Mouse (Mus musculus): Measurements from ENCODE around the gene Lpp.

DNA sequence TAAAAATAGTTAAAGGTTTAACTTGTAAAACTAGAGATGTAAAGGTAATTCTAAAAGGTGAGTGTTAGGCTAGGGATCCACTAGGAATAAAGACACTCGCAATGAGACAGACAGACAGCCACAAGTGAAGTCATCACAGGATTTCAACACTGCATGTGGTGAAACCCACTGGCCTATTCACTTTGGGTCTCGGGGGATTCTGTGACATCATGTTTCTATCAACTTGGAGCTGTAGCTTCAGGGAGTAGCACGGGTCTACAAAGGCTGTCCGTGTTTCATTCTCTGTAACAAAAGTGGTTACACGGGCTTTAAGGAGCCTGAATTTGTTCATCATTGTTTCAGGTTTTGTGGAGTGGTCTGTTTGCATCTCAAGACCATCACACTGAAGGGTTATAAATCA lies 152.1 kb downstream of the Lpp start:
- TF ChIP-seq POLR2A (IDR thresholded peaks at IDR 0.05; ENCODE audit: low read depth, low read length) (no peak), CTCF (IDR thresholded peaks at IDR 0.05; ENCODE audit: borderline replicate concordance, insufficient read depth, low read length) (no peak)
